Mouse (Mus musculus) heart, embryonic 12.5 days (tissue): ENCODE measurements around the gene Pwwp2b. TPM values are rescaled to one million over a fixed set of nuclear protein-coding genes. Genes with fewer than 3 reads are reported as not detected.

Experiments
- ATAC-seq: fragments of 200-750 bp; cut with Nextera tagmentation; 2 replicates; pipeline ENCODE4 v1.8.0; 2017; ENCODE audit warnings: moderate TSS enrichment, moderate library complexity; ENCODE audit not compliant: insufficient number of reproducible peaks, low FRiP score
- H3K27ac ChIP-seq: fragments of 300-500 bp; sonication (generic); 2 replicates; pipeline ENCODE4 v1.5.1; 2016; ENCODE audit warnings: mild to moderate bottlenecking, moderate library complexity; ENCODE audit not compliant: poor library complexity, severe bottlenecking
- H3K27me3 ChIP-seq: fragments of 300-500 bp; sonication (generic); replicated peaks from 2 replicates; pipeline ENCODE4 v1.6.1; 2016; ENCODE audit warnings: mild to moderate bottlenecking, moderate library complexity
- H3K36me3 ChIP-seq: fragments of 300-500 bp; sonication (generic); 2 replicates; pipeline ENCODE4 v1.6.1; 2016; ENCODE audit warnings: mild to moderate bottlenecking, moderate library complexity
- H3K4me1 ChIP-seq: fragments of 300-500 bp; sonication (generic); replicated peaks from 2 replicates; pipeline ENCODE4 v1.6.1; 2016; ENCODE audit warnings: mild to moderate bottlenecking
- H3K4me2 ChIP-seq: fragments of 300-500 bp; sonication (generic); 2 replicates; pipeline ENCODE4 v1.6.1; 2016; ENCODE audit warnings: mild to moderate bottlenecking, moderate library complexity
- H3K4me3 ChIP-seq: fragments of 300-500 bp; sonication (generic); 2 replicates; pipeline ENCODE4 v1.5.1; 2016; ENCODE audit warnings: mild to moderate bottlenecking
- H3K9ac ChIP-seq: fragments of 300-500 bp; sonication (generic); 2 replicates; pipeline ENCODE4 v1.6.1; 2016; ENCODE audit warnings: mild to moderate bottlenecking, moderate library complexity
- H3K9me3 ChIP-seq: fragments of 300-500 bp; sonication (generic); replicated peaks from 2 replicates; pipeline ENCODE4 v1.6.1; 2016; ENCODE audit warnings: mild to moderate bottlenecking, moderate library complexity
- WGBS: fragments of 180-500 bp; shearing (Covaris S2); methylation state at CpG from one replicate; pipeline ENCODE4 v1.1.7; 2016; 5-methylcytosine and 5-hydroxymethylcytosine counted together
- polyA plus RNA-seq: library from polyadenylated mRNA; unstranded; fragments of >200 nt; fragmentation: Nextera tagmentation; extraction: Ambion mirVana; gene quantifications from 2 replicates; pipeline ENCODE4 v1.2.1, GENCODE M21; 2016

Pwwp2b gene
- polyA plus RNA-seq, 1 experiment from 2014 or later: 8.0 TPM

GRCm38 (mm10) chr7:139226416-139226815 is 21.9 kb upstream of the Pwwp2b start:
- no peak for ATAC-seq
- no peak overlapping the region for H3K4me2 ChIP-seq
- no peak overlapping the region for H3K4me3 ChIP-seq
- no peak overlapping the region for H3K9ac ChIP-seq
- no peaks in the 10 kb centered on the region for H3K9me3 ChIP-seq
- no peaks in the 10 kb centered on the region for H3K36me3 ChIP-seq
- no peaks in the 10 kb centered on the region for H3K27me3 ChIP-seq
- H3K4me1 ChIP-seq: peaks cover 44% of the 10 kb centered on the region
- no peak overlapping the region for H3K27ac ChIP-seq
- 74% methylated on average over 7 of the region's 7 CpGs for WGBS

GRCm38 (mm10) chr7:139228447-139229171 is 19.7 kb upstream of the Pwwp2b start:
- peak; percentile 37; the same call in 1 of the 2 replicates for ATAC-seq
- Histone ChIP-seq H3K9ac (no peak overlapping the region), H3K27ac (peak overlapping the region; percentile 93), H3K4me1 (peaks cover 44% of the 10 kb centered on the region), H3K4me3 (no peak overlapping the region), H3K9me3 (no peaks in the 10 kb centered on the region), H3K36me3 (no peaks in the 10 kb centered on the region), H3K27me3 (no peaks in the 10 kb centered on the region), H3K4me2 (peak overlapping the region; percentile 30)
- 37% methylated on average over 6 of the region's 6 CpGs for WGBS

DNA sequence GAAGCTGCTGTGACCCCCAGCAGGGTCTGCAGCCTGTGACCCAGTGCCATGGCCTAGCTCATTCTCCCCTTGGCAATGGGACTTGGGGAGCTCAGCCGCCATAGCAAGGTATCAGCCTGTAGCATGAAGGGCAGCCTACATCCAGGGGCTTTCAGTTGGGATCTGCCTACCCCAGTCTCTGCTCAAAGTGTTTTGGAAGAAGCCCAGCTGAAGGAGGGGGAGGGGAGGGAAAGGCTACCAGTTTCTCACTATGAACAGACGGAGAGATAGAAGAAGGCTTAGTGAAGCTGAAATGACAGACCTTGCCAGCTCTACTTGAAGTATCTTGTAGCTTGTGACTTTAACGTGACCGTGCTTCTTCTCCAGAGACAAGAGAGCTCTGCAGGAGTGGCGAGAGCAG is 18.4 kb upstream of the Pwwp2b start:
- no peak overlapping the region for H3K4me2 ChIP-seq
- ATAC-seq: no peak
- H3K27me3 ChIP-seq: no peaks in the 10 kb centered on the region
- H3K4me3 ChIP-seq: no peak overlapping the region
- H3K4me1 ChIP-seq: peaks cover 49% of the 10 kb centered on the region
- no peak overlapping the region for H3K27ac ChIP-seq
- H3K9ac ChIP-seq: no peak overlapping the region
- no peaks in the 10 kb centered on the region for H3K36me3 ChIP-seq
- no peaks in the 10 kb centered on the region for H3K9me3 ChIP-seq
- 57% methylated on average over 5 of the region's 5 CpGs for WGBS

DNA sequence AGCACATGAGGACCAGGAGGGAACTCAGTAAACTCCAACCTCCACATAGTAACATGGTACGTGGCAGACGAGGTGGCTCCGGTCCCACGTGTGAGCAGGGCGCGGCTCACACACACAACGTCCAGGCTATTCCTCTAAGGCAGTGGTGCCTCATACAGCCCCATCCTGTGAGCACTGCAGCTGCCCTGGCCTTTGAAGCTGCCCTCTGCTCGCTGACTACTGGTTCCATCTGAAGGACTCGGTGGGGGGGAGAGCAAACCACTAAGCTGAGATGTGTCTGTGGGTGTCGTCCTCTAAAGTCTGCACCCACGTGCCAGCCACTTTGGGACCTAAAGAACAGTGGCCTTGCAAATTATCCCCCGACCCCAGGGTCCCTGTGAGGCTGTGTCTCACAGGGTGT is 18.0 kb upstream of the Pwwp2b start:
- Histone ChIP-seq H3K9ac (no peak overlapping the region), H3K27me3 (no peaks in the 10 kb centered on the region), H3K9me3 (no peaks in the 10 kb centered on the region), H3K4me3 (no peak overlapping the region), H3K4me1 (peaks cover 52% of the 10 kb centered on the region), H3K27ac (no peak overlapping the region), H3K36me3 (no peaks in the 10 kb centered on the region), H3K4me2 (no peak overlapping the region)
- ATAC-seq: no peak
- WGBS: 74% methylated on average over 12 of the region's 12 CpGs

DNA sequence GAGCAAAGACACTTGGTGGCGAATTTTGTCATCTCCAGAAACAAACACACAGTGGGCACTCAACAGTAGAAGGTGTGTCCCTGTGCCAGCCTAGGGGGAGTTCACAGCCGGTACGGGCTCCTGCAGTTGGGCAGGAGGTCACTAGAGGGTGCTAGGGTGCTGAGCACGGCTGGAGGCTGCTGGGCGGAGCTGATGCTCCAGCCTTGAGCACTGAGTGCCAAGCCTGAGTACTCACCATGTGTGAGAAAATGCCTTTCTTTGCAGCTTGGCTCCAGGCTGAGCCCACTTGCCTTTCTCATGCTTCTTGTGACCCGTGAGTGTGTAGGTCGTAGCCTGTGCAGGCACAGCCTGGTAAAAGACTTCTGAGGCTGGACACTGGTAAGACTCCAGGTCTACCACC is 14.6 kb upstream of the Pwwp2b start:
- Histone ChIP-seq H3K9me3 (no peaks in the 10 kb centered on the region), H3K36me3 (no peaks in the 10 kb centered on the region), H3K4me3 (no peak overlapping the region), H3K4me2 (peak overlapping the region; percentile 45; the same call in 1 of the 2 replicates), H3K27ac (peak overlapping the region; percentile 50), H3K9ac (no peak overlapping the region), H3K27me3 (no peaks in the 10 kb centered on the region), H3K4me1 (peaks cover 37% of the 10 kb centered on the region)
- WGBS: under 1% methylated on average over 7 of the region's 7 CpGs
- peak; percentile 67 for ATAC-seq

GRCm38 (mm10) chr7:139234426-139235188 is 13.7 kb upstream of the Pwwp2b start:
- Histone ChIP-seq H3K27me3 (no peaks in the 10 kb centered on the region), H3K27ac (peak overlapping the region; percentile 72), H3K4me3 (no peak overlapping the region), H3K4me1 (peaks cover 30% of the 10 kb centered on the region), H3K9me3 (no peaks in the 10 kb centered on the region), H3K4me2 (peak overlapping the region; percentile 45), H3K9ac (peak overlapping the region; percentile 45; the same call in 1 of the 2 replicates), H3K36me3 (no peaks in the 10 kb centered on the region)
- WGBS: 3% methylated on average over 18 of the region's 18 CpGs
- ATAC-seq: peak; percentile 71

DNA sequence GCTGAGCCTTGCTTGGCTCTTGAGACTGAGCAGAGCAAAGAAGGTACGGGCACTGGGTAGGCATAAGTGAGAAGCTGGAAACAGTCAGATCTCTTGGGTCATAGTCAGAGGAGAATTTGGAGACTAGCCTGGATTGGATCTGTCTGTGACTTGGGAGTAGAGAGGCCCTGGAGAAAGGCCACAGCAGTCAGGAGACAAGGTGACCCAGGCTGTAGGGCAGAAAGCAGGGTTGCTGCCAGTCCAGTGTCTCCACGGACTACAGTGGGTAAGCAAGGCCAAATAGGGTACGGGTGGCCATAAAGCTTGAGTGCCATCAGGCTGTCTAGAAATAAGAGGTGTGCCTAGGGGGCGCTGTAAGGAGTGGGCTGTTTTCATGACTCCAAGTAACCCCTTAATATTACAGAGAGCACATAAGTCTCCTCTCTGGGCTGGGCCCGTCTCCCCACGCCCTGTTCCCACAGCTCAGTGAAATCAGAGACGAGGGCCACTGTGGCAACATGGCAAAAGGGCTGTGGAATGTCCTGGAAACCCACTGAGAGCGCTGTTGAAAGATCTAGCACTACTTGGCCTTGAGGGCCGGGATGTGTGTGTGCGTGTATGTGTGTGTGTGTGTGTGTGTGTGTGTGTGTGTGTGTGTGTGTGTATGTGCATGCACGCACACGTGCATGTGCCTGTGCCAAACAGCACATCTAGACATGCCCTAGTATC is 12.5 kb upstream of the Pwwp2b start:
- peak; percentile 19; the same call in 1 of the 2 replicates for ATAC-seq
- peak overlapping the region; percentile 72; the same call in 1 of the 2 replicates for H3K27ac ChIP-seq
- WGBS: 81% methylated on average over 12 of the region's 12 CpGs

GRCm38 (mm10) chr7:139239432-139239831 is 8.8 kb upstream of the Pwwp2b start:
- 56% methylated on average over 3 of the region's 3 CpGs for WGBS
- Histone ChIP-seq H3K4me2 (no peak overlapping the region), H3K9me3 (no peaks in the 10 kb centered on the region), H3K27me3 (no peaks in the 10 kb centered on the region), H3K9ac (no peak overlapping the region), H3K36me3 (no peaks in the 10 kb centered on the region), H3K4me1 (peaks cover 17% of the 10 kb centered on the region), H3K4me3 (no peak overlapping the region), H3K27ac (no peak overlapping the region)
- no peak for ATAC-seq

More for the DNA sequence above, 12.5 kb upstream of the Pwwp2b start:
- no peak overlapping the region for H3K4me3 ChIP-seq
- peaks cover 22% of the 10 kb centered on the region for H3K4me1 ChIP-seq
- H3K4me2 ChIP-seq: no peak overlapping the region
- H3K9ac ChIP-seq: 0 out of 2 replicates have a peak overlapping the region, but pooled peaks have one; percentile 2
- H3K9me3 ChIP-seq: no peaks in the 10 kb centered on the region
- no peaks in the 10 kb centered on the region for H3K36me3 ChIP-seq
- H3K27me3 ChIP-seq: no peaks in the 10 kb centered on the region

DNA sequence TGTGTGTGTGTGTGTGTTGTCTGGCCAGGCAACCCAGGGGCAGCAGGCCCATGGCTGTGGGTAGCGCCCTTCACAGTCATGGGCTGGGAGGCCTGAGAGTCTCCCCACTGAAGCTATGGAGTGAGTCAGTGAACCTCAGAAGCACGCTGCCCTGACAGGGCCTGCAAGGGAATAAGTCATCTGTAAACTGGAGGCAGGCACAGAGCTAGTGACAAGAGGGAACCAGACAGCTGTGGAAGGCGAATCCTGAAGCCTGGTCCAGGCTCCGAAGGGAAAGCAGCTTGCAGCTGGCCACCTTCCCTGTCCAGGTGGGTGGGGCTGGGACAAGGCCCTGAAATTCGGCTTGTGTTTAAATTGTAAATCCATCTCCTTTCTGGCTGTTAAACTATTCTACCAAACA is 2.2 kb upstream of the Pwwp2b start:
- WGBS: 71% methylated on average over 5 of the region's 5 CpGs
- Histone ChIP-seq H3K9me3 (no peaks in the 10 kb centered on the region), H3K4me2 (no peak overlapping the region), H3K27ac (no peak overlapping the region), H3K4me3 (no peak overlapping the region), H3K36me3 (no peaks in the 10 kb centered on the region), H3K9ac (peak overlapping the region; percentile 2; the same call in 1 of the 2 replicates), H3K27me3 (no peaks in the 10 kb centered on the region), H3K4me1 (peaks cover 56% of the 10 kb centered on the region)
- no peak for ATAC-seq

GRCm38 (mm10) chr7:139246931-139247880 is 1.1 kb upstream of the Pwwp2b start:
- 6% methylated on average over 38 of the region's 38 CpGs for WGBS
- Histone ChIP-seq H3K4me2 (peak overlapping the region; percentile 90), H3K27ac (peak overlapping the region; percentile 86), H3K9ac (peak overlapping the region; percentile 86), H3K27me3 (no peaks in the 10 kb centered on the region), H3K9me3 (no peaks in the 10 kb centered on the region), H3K4me1 (peaks cover 67% of the 10 kb centered on the region), H3K4me3 (peak overlapping the region; percentile 68), H3K36me3 (no peaks in the 10 kb centered on the region)
- ATAC-seq: peak; percentile 26
